Mouse (Mus musculus): ENCODE measurements around the gene Dnlz.

The Dnlz gene

DNA sequence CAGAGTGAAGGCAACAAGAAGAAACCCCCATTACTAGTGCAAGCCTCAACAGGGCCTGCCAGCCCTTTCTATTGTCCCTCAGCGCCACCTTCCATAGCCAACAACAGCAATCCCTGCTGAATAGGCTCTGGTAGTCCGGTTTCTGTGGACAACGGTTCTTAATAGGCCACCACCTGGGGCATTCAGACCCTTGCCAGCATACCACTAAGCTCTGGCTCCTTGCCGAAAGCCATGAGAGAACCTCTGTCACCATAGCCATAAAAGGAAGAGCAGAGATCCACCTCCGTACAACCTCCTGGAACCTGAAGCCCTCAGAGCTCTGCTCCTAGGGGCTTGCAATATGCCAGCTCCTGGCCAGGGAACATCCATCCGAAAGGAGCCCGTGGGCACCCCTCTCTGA, 52.6 kb downstream of the Dnlz start:
- DNase-seq (ENCODE audit: low spot score in 2 of 2) = no peak

GRCm38 (mm10) chr2:26298856-26299230, 53.1 kb downstream of the Dnlz start:
- DNase-seq (ENCODE audit: low spot score in 2 of 2) = no peak

- DNase-seq (ENCODE audit: low spot score in 2 of 2) = peak; percentile 69 to 71
These were observed 53.6 kb downstream of the Dnlz start for GRCm38 (mm10) chr2:26298208-26298855.
